Mouse (Mus musculus) C2C12 (cell line): ENCODE measurements around the gene Ern1.

ENCODE experiments used
- CTCF ChIP-seq: IDR thresholded peaks from one replicate; pipeline ENCODE4 v1.5.1; 2011; ENCODE audit not compliant: control insufficient read depth, insufficient read depth, insufficient read length
- USF1 ChIP-seq: IDR thresholded peaks from one replicate; pipeline ENCODE4 v1.6.1; 2011; ENCODE audit warnings: low read depth, mild to moderate bottlenecking, control low read depth, moderate library complexity

DNA sequence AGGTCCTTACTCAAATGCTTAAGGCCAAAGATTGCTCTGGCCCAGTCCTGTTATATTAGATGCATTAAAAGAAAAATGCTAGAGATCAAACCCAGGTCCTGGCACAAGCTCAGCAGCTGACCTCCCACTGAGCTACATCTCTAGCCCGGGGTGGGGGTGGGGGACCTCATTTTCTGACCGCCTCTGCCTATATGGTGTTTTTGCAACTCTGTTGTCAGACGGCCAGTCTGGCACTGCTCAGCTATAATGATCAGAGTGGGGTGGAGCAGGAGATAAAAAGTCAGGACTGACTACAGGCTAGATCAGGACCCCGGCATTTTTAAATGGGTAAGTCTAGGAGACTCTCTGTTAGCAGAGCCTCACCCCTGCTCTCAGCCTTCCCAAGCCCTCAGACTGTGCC, 30.7 kb upstream of the Ern1 start:
- TF ChIP-seq USF1 (no peak), CTCF (no peak)
